Mouse (Mus musculus): ENCODE measurements around the gene Tmem259. TPM values are rescaled to one million over a fixed set of nuclear protein-coding genes. Genes with fewer than 3 reads are reported as not detected.

The Tmem259 gene
- total and polyA plus RNA-seq, 3 experiments = 41.6 to 264 (median 79.8) TPM

DNA sequence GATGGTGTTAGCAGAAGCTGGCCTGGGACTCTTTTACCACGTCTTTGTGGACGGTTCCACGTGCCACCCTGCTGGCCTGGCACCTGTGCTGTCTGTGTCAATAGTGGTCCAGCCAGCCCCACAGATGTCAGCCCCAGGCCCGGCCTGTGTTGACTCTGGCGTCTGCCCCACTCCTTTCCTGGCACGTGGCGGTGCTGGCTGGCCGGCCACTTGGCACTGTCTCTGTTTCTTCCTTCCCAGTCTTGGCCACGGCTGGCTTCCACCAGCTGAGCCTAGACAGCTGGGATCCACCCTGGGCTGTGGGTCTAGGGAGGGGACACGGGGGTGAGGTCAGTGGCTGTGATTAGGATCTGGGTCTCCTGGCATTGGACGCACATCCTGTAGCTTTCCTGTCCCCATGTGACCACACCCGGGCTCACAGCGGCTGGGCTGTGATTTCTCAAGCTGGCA is 49.8 kb downstream of the Tmem259 start:
- no peak for DNase-seq (ENCODE audit: low spot score)
- Histone ChIP-seq H3K36me3 (replicated peaks) (peaks cover 100% of the 10 kb centered on the region), H3K4me3 (ENCODE audit: low read depth, low read length) (peak overlapping the region; percentile 33; the same call in 1 of the 2 replicates), H3K9me3 (replicated peaks) (no peaks in the 10 kb centered on the region), H3K27me3 (ENCODE audit: insufficient read depth, low read length) (no peaks in the 10 kb centered on the region), H3K4me1 (ENCODE audit: insufficient read depth, low read depth, low read length) (peaks cover 96% of the 10 kb centered on the region)
- TF ChIP-seq POLR2AphosphoS5 (IDR thresholded peaks at IDR 0.05; ENCODE audit: insufficient replicate concordance, low read depth, low read length) (no peak), TAL1 (conservative IDR thresholded peaks at IDR 0.05; ENCODE audit: low read depth, low read length) (no peak), GATA1 (IDR thresholded peaks at IDR 0.05; ENCODE audit: borderline replicate concordance, low read length) (no peak), CTCF (IDR thresholded peaks at IDR 0.05; ENCODE audit: low read depth, low read length) (no peak), GATA2 (IDR thresholded peaks at IDR 0.05; ENCODE audit: borderline replicate concordance, low read depth, low read length) (no peak)
- no peak for ATAC-seq (ENCODE audit: extremely low read depth, insufficient number of reproducible peaks, low FRiP score, poor library complexity, severe bottlenecking)

DNA sequence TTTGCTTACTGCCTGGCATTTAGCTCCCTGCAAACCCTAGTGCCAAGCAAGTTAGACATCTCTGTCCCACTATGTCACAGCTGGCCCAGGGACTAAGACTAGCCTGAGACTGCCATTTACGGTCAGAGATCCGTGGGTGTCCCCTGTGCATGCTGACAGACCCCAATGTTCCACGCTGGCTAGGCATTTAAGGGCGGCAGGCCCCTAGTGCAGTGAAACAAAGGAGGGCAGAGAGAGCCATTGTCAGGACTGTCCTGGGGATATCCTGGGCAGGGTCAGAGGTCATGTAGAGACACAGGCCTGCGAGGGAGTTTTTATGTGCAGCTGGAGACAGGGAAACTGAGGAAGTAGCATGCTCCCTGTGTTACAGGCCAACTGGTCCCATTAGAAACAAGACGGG is 50.3 kb downstream of the Tmem259 start:
- Histone ChIP-seq H3K27me3 (ENCODE audit: insufficient read depth, low read length) (no peaks in the 10 kb centered on the region), H3K4me1 (ENCODE audit: insufficient read depth, low read depth, low read length) (peaks cover 96% of the 10 kb centered on the region), H3K36me3 (replicated peaks) (peaks cover 98% of the 10 kb centered on the region), H3K4me3 (ENCODE audit: low read depth, low read length) (no peak overlapping the region), H3K9me3 (replicated peaks) (no peaks in the 10 kb centered on the region)
- DNase-seq (ENCODE audit: low spot score) = no peak
- TF ChIP-seq GATA1 (IDR thresholded peaks at IDR 0.05; ENCODE audit: borderline replicate concordance, low read length) = no peak
- no peak for TF ChIP-seq GATA2 (IDR thresholded peaks at IDR 0.05; ENCODE audit: borderline replicate concordance, low read depth, low read length)
- TF ChIP-seq POLR2AphosphoS5 (IDR thresholded peaks at IDR 0.05; ENCODE audit: insufficient replicate concordance, low read depth, low read length) = no peak
- TF ChIP-seq TAL1 (conservative IDR thresholded peaks at IDR 0.05; ENCODE audit: low read depth, low read length) = no peak
- no peak for TF ChIP-seq CTCF (IDR thresholded peaks at IDR 0.05; ENCODE audit: low read depth, low read length)
- no peak for ATAC-seq (ENCODE audit: extremely low read depth, insufficient number of reproducible peaks, low FRiP score, poor library complexity, severe bottlenecking)

DNA sequence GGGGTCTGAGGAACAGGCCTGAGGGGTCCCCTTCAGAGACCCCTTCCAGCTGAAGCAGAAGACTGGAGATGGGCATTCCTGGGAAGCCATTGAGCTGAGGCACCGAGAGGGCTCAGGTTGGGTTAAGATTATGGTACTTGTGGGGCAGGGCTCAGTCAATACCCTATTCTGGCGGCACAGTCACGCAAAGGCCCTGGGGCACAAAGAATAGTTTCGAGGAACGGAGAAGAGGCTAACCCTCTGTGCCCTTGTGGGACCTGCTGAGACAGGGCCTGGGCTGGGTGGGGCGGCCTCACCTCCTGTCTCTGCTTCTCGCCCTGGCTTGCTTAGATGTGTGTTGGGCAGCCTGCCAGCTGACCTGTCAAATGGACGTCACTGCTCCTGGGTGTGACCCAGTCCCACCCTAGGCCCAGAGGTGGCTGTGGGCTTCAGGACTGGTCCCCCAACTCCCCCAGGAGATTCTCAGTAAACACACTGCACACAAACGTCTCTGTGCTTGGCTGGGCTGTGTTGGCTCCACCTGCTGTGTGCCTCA is 50.9 kb downstream of the Tmem259 start:
- H3K4me1 ChIP-seq (ENCODE audit: insufficient read depth, low read depth, low read length) = peaks cover 94% of the 10 kb centered on the region
- H3K4me3 ChIP-seq (ENCODE audit: low read depth, low read length) = no peak overlapping the region
- ATAC-seq (ENCODE audit: extremely low read depth, insufficient number of reproducible peaks, low FRiP score, poor library complexity, severe bottlenecking) (no peak), DNase-seq (ENCODE audit: low spot score) (no peak)
- no peaks in the 10 kb centered on the region for H3K27me3 ChIP-seq (ENCODE audit: insufficient read depth, low read length)
- peaks cover 91% of the 10 kb centered on the region for H3K36me3 ChIP-seq (replicated peaks)
- H3K9me3 ChIP-seq (replicated peaks) = no peaks in the 10 kb centered on the region
- TF ChIP-seq TAL1 (conservative IDR thresholded peaks at IDR 0.05; ENCODE audit: low read depth, low read length) = no peak

DNA sequence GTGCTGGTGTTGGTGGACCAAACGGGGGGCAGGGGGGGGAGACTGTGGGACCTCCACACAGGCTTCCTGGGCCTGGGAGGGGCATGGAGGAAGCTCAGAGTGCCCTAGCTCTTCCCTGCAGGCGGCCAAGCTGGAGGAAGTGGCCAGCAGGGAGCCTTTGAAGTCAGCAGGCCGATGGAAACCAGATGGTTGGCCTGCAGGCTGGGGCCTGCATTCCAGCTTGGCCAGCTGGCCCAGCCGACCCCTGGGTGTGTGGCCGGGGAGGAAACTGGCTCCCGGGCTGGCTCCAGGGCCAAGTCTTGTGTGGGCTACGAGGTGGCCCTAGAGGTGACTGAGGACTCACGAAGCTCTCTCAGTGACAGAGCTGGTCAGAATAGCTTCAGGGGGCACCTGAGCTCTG is 51.4 kb downstream of the Tmem259 start:
- no peaks in the 10 kb centered on the region for H3K27me3 ChIP-seq (ENCODE audit: insufficient read depth, low read length)
- H3K9me3 ChIP-seq (replicated peaks) = no peaks in the 10 kb centered on the region
- peaks cover 86% of the 10 kb centered on the region for H3K36me3 ChIP-seq (replicated peaks)
- H3K4me1 ChIP-seq (ENCODE audit: insufficient read depth, low read depth, low read length) = peaks cover 89% of the 10 kb centered on the region
- DNase-seq (ENCODE audit: low spot score) (no peak), ATAC-seq (ENCODE audit: extremely low read depth, insufficient number of reproducible peaks, low FRiP score, poor library complexity, severe bottlenecking) (no peak)
- H3K4me3 ChIP-seq (ENCODE audit: low read depth, low read length) = peak overlapping the region; percentile 8; the same call in 1 of the 2 replicates
- TF ChIP-seq GATA1 (IDR thresholded peaks at IDR 0.05; ENCODE audit: borderline replicate concordance, low read length) (no peak), GATA2 (IDR thresholded peaks at IDR 0.05; ENCODE audit: borderline replicate concordance, low read depth, low read length) (no peak), POLR2AphosphoS5 (IDR thresholded peaks at IDR 0.05; ENCODE audit: insufficient replicate concordance, low read depth, low read length) (no peak), CTCF (IDR thresholded peaks at IDR 0.05; ENCODE audit: low read depth, low read length) (no peak), TAL1 (conservative IDR thresholded peaks at IDR 0.05; ENCODE audit: low read depth, low read length) (no peak)

DNA sequence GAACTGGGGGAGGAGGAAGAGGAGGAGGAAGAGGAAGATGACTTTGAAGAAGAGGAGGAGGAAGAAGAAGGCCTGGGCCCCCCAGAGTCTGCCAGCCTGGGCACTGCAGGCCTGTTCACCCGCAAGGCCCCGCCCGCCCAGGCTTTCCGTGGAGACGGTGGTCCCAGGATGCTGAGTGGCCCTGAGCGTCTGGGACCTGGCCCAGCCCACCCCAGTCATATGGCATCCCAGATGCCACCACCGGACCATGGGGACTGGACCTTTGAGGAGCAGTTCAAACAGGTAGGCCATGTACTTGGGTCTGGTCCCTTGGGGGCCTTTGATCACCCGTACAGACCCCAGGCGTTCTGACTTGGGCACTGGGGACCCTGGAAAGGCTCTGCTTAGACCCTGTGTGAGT is 52.3 kb downstream of the Tmem259 start:
- TF ChIP-seq TAL1 (conservative IDR thresholded peaks at IDR 0.05; ENCODE audit: low read depth, low read length) = no peak
- no peak for TF ChIP-seq GATA2 (IDR thresholded peaks at IDR 0.05; ENCODE audit: borderline replicate concordance, low read depth, low read length)
- no peak for TF ChIP-seq GATA1 (IDR thresholded peaks at IDR 0.05; ENCODE audit: borderline replicate concordance, low read length)
- no peak for TF ChIP-seq POLR2AphosphoS5 (IDR thresholded peaks at IDR 0.05; ENCODE audit: insufficient replicate concordance, low read depth, low read length)
- TF ChIP-seq CTCF (IDR thresholded peaks at IDR 0.05; ENCODE audit: low read depth, low read length) = no peak
- DNase-seq (ENCODE audit: low spot score) = no peak
- Histone ChIP-seq H3K4me3 (ENCODE audit: low read depth, low read length) (no peak overlapping the region), H3K27me3 (ENCODE audit: insufficient read depth, low read length) (no peaks in the 10 kb centered on the region), H3K9me3 (replicated peaks) (no peaks in the 10 kb centered on the region), H3K36me3 (replicated peaks) (peaks cover 77% of the 10 kb centered on the region), H3K4me1 (ENCODE audit: insufficient read depth, low read depth, low read length) (peaks cover 80% of the 10 kb centered on the region)
- no peak for ATAC-seq (ENCODE audit: extremely low read depth, insufficient number of reproducible peaks, low FRiP score, poor library complexity, severe bottlenecking)

DNA sequence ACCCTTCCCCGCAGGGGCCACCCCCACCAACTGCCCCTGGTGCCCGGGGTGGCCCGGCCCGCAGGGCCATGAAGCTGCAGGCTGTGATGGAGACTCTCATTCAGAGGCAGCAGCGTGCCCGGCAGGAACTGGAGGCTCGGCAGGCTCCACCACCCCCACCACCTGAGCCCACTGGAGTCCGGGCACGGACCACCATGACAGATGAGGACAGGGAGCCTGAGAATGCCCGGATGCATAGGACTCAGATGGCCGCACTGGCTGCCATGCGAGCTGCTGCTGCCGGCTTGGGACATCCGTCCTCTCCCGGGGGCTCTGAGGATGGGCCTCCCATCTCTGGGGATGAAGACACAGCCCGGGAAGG is 53.3 kb downstream of the Tmem259 start:
- no peak for ATAC-seq (ENCODE audit: extremely low read depth, insufficient number of reproducible peaks, low FRiP score, poor library complexity, severe bottlenecking)
- Histone ChIP-seq H3K27me3 (ENCODE audit: insufficient read depth, low read length) (no peaks in the 10 kb centered on the region), H3K9me3 (replicated peaks) (no peaks in the 10 kb centered on the region), H3K4me3 (ENCODE audit: low read depth, low read length) (no peak overlapping the region; the same call in 1 of the 2 replicates), H3K4me1 (ENCODE audit: insufficient read depth, low read depth, low read length) (peaks cover 79% of the 10 kb centered on the region), H3K36me3 (replicated peaks) (peaks cover 67% of the 10 kb centered on the region)
- DNase-seq (ENCODE audit: low spot score) = no peak
- TF ChIP-seq CTCF (IDR thresholded peaks at IDR 0.05; ENCODE audit: low read depth, low read length) (no peak), GATA1 (IDR thresholded peaks at IDR 0.05; ENCODE audit: borderline replicate concordance, low read length) (no peak), GATA2 (IDR thresholded peaks at IDR 0.05; ENCODE audit: borderline replicate concordance, low read depth, low read length) (no peak), TAL1 (conservative IDR thresholded peaks at IDR 0.05; ENCODE audit: low read depth, low read length) (no peak)
